Mouse (Mus musculus) spleen, adult 2 months (tissue): Measurements from ENCODE around the gene Hjurp. TPM values are rescaled to one million over a fixed set of nuclear protein-coding genes. Genes with fewer than 3 reads are reported as not detected.

Source experiments
- DNase-seq, 2 experiments: peaks; one replicate each; pipeline versions ENCODE4 v3.0.0 to v3.0.0-alpha.2; 2012 to 2021; ENCODE audit warnings: low spot score in 2 of 2, low read depth in 1 of 2
- H3K27ac ChIP-seq: fragments of 200-500 bp; 2 replicates; pipeline ENCODE4 v1.5.1; 2012; ENCODE audit warnings: low read length, inconsistent platforms; ENCODE audit not compliant: insufficient read depth
- H3K27me3 ChIP-seq: fragments of 200-500 bp; 2 replicates; pipeline ENCODE4 v1.6.1; 2012; ENCODE audit warnings: mild to moderate bottlenecking, moderate library complexity, low read length, inconsistent platforms; ENCODE audit not compliant: control insufficient read depth, insufficient read depth
- H3K36me3 ChIP-seq: fragments of 200-500 bp; 2 replicates; pipeline ENCODE4 v1.6.1; 2012; ENCODE audit warnings: mild to moderate bottlenecking, low read length, inconsistent platforms; ENCODE audit not compliant: control insufficient read depth, insufficient read depth
- H3K4me1 ChIP-seq: fragments of 200-500 bp; 2 replicates; pipeline ENCODE4 v1.6.1; 2011; ENCODE audit warnings: inconsistent platforms; ENCODE audit not compliant: control insufficient read depth, insufficient read depth, insufficient read length
- H3K4me3 ChIP-seq: fragments of 200-500 bp; 2 replicates; pipeline ENCODE4 v1.5.1; 2011; ENCODE audit warnings: mild to moderate bottlenecking, inconsistent platforms; ENCODE audit not compliant: insufficient read depth, insufficient read length; ENCODE audit errors: extremely low read depth
- CTCF ChIP-seq: fragments of 200-500 bp; IDR thresholded peaks from 2 replicates; pipeline ENCODE4 v1.5.1; 2011; ENCODE audit warnings: mild to moderate bottlenecking, inconsistent platforms; ENCODE audit not compliant: insufficient read depth, insufficient read length, insufficient replicate concordance; ENCODE audit errors: extremely low read depth
- POLR2A ChIP-seq: fragments of 200-500 bp; IDR thresholded peaks from 2 replicates; pipeline ENCODE4 v1.6.1; 2011; ENCODE audit warnings: low read depth, low read length, inconsistent platforms
- WGBS: fragments of 180-500 bp; shearing (Covaris S2); methylation state at CpG from one replicate; pipeline ENCODE4 v1.1.7; 2018; 5-methylcytosine and 5-hydroxymethylcytosine counted together
- polyA plus RNA-seq: library from polyadenylated mRNA; depleted of rRNA; stranded (reverse); fragments of >200 nt; gene quantifications from 2 replicates; pipeline ENCODE4 v1.2.3, GENCODE M21; 2012

Hjurp gene
- polyA plus RNA-seq, 1 experiment, result 47.2 TPM

- Histone ChIP-seq H3K36me3 (peaks cover 67% of the 10 kb centered on the region), H3K4me3 (no peak overlapping the region), H3K4me1 (no peaks in the 10 kb centered on the region), H3K27ac (no peak overlapping the region), H3K27me3 (no peaks in the 10 kb centered on the region)
- 81% methylated on average over 6 of the region's 6 CpGs for WGBS
- DNase-seq, result no peak
- no peak for TF ChIP-seq CTCF
Measured at GRCm38 (mm10) chr1:88268070-88268469, 9.4 kb downstream of the Hjurp start.

- no peak for DNase-seq
- H3K27ac ChIP-seq, result no peak overlapping the region
- 94% methylated on average over 6 of the region's 6 CpGs for WGBS
- H3K4me1 ChIP-seq, result no peaks in the 10 kb centered on the region
- no peak overlapping the region for H3K4me3 ChIP-seq
- peaks cover 70% of the 10 kb centered on the region for H3K36me3 ChIP-seq
- no peak for TF ChIP-seq CTCF
- no peaks in the 10 kb centered on the region for H3K27me3 ChIP-seq
Measured at GRCm38 (mm10) chr1:88267489-88267888, 9.9 kb downstream of the Hjurp start.

DNA sequence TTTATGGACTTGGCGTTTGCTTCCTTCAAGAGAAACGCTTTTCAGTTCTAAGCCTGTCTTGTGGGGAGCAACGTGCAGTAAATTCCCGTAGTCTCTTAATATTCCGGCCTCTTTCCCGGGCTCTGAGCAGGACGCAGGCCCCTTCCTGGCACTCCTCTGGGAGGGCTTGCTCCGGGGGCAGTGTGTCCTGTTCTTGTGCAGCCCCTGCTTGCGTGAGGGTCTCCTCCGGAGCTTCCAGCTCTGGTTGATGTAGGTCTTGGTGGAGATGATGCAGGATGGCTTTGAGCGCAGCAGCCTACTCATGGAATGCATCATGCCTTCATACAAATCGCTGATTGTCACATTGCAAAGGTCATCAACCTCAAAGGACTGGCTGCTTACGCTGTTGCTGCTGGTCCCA, 11.3 kb downstream of the Hjurp start:
- no peak overlapping the region for H3K4me3 ChIP-seq
- TF ChIP-seq POLR2A, result no peak
- TF ChIP-seq CTCF, result no peak

DNA sequence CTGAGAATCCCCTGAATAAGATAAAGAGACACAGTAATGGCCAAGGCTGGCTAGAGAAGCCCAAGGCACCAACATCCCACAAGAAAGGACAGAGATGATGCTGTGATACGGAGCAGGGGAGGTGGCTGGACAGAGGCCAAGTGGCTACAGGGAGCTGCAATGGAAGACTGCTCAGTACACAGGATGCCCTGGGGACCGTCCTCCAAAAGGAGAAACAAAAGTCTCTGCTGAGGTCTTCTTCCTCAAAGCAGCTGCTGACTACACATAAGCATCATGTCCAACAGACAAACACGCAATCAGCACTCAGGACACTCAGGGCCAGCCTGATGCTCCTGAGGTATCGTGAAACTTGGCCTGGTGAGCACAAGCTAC, 12.6 kb downstream of the Hjurp start:
- H3K27ac ChIP-seq, result no peak overlapping the region
- no peaks in the 10 kb centered on the region for H3K27me3 ChIP-seq
- DNase-seq, result no peak
- WGBS, result 74% methylated on average over 4 of the region's 4 CpGs
- H3K4me3 ChIP-seq, result no peak overlapping the region
- TF ChIP-seq CTCF (no peak), POLR2A (no peak)
- H3K36me3 ChIP-seq, result peaks cover 68% of the 10 kb centered on the region
- H3K4me1 ChIP-seq, result peaks cover 3% of the 10 kb centered on the region; the same call in 1 of the 2 replicates

More for the DNA sequence above, 11.3 kb downstream of the Hjurp start:
- DNase-seq, result no peak
- Histone ChIP-seq H3K27me3 (no peaks in the 10 kb centered on the region), H3K27ac (no peak overlapping the region), H3K36me3 (peaks cover 70% of the 10 kb centered on the region), H3K4me1 (no peaks in the 10 kb centered on the region)
- 90% methylated on average over 13 of the region's 13 CpGs for WGBS

DNA sequence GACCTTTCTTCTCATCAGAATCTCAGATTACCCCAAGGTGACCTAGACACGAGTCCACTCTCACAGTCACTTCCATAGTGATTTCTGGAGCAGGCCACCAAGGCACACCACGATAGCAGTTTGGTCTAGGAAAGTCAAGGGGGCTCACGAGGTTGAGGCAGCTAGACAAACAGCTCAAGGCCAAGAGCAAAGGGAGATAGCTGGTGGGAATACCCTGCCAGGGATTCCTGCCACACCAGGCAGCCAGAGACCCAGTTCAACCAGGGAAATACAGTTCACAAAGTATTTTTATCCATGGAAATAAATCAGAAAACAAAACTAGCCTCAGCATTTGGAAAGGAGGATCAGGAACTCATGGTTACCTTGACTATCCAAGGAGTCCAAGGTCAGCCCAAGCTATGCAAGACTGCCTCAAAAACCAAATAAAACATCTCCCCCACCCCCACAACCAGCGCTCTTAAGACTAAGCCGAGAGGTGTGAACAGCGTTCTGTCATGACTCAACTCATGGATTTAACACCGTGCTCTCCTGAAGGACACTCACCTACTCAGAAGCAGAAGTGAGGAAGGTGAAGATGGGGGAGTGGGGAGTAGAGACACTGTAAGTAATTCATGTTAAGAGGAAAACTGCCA, 13.1 kb downstream of the Hjurp start:
- H3K4me3 ChIP-seq, result no peak overlapping the region
- TF ChIP-seq POLR2A, result no peak
- TF ChIP-seq CTCF, result no peak
- H3K36me3 ChIP-seq, result peaks cover 63% of the 10 kb centered on the region
- peaks cover 8% of the 10 kb centered on the region; the same call in 1 of the 2 replicates for H3K4me1 ChIP-seq
- H3K27me3 ChIP-seq, result no peaks in the 10 kb centered on the region
- no peak for DNase-seq
- 89% methylated on average over 7 of the region's 7 CpGs for WGBS
- H3K27ac ChIP-seq, result no peak overlapping the region

DNA sequence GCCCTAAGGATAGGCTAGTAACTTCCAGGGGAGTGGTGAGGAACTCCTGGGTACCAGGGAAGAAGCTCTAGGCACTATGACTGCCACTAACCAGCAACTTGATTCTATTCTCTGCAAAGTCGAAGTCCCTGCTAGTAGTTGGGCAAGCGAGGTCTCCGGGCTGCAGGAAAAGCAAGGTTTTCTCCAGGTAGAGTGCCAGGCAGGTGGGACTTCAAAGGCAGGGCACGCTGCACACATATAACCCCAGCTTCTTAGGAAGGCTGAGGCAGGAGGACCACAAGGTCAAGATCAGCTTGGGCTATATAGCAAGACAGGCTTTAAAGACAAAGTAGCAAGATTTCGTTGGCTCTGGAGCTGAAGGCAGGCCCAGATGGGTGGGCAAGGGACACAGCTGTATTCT, 13.7 kb downstream of the Hjurp start:
- H3K4me1 ChIP-seq, result peaks cover 12% of the 10 kb centered on the region; the same call in 1 of the 2 replicates
- no peak overlapping the region for H3K27ac ChIP-seq
- DNase-seq, result no peak
- H3K4me3 ChIP-seq, result no peak overlapping the region
- H3K36me3 ChIP-seq, result peaks cover 58% of the 10 kb centered on the region
- no peaks in the 10 kb centered on the region for H3K27me3 ChIP-seq
- TF ChIP-seq POLR2A (no peak), CTCF (no peak)
- 91% methylated on average over 5 of the region's 5 CpGs for WGBS

- no peak overlapping the region for H3K27ac ChIP-seq
- DNase-seq, result no peak
- H3K4me1 ChIP-seq, result peaks cover 12% of the 10 kb centered on the region; the same call in 1 of the 2 replicates
- H3K36me3 ChIP-seq, result peaks cover 49% of the 10 kb centered on the region
- TF ChIP-seq CTCF (no peak), POLR2A (no peak)
- 77% methylated on average over 6 of the region's 6 CpGs for WGBS
- H3K27me3 ChIP-seq, result no peaks in the 10 kb centered on the region
- H3K4me3 ChIP-seq, result no peak overlapping the region
Measured at GRCm38 (mm10) chr1:88262961-88263360, 14.5 kb downstream of the Hjurp start.
